Mouse (Mus musculus) intestine, embryonic 16.5 days (tissue): ENCODE results near the gene Themis2. TPM values are rescaled to one million over a fixed set of nuclear protein-coding genes. Genes with fewer than 3 reads are reported as not detected.
"Not testable (repeated sequence)": the region's sequence is repeated elsewhere in the genome, so short reads cannot be mapped to it uniquely, and the experiment has no call there.

ENCODE experiments used
- ATAC-seq: fragments of 200-750 bp; cut with Nextera tagmentation; 2 replicates; pipeline ENCODE4 v1.8.0; 2017; ENCODE audit warnings: moderate TSS enrichment, moderate library complexity
- H3K27ac ChIP-seq: fragments of 300-500 bp; sonication (generic); 2 replicates; pipeline ENCODE4 v1.5.1; 2014; ENCODE audit warnings: mild to moderate bottlenecking, low read length
- H3K27me3 ChIP-seq: fragments of 300-500 bp; sonication (generic); replicated peaks from 2 replicates; pipeline ENCODE4 v1.6.1; 2014; ENCODE audit warnings: low read length, control low read depth, mixed read lengths; ENCODE audit not compliant: control insufficient read depth, insufficient read depth
- H3K36me3 ChIP-seq: fragments of 300-500 bp; sonication (generic); 2 replicates; pipeline ENCODE4 v1.6.1; 2014; ENCODE audit warnings: low read length, control low read depth; ENCODE audit not compliant: control insufficient read depth, insufficient read depth
- H3K4me1 ChIP-seq: fragments of 300-500 bp; sonication (generic); 2 replicates; pipeline ENCODE4 v1.6.1; 2014; ENCODE audit warnings: low read length, control low read depth, mixed read lengths; ENCODE audit not compliant: control insufficient read depth, insufficient read depth
- H3K4me2 ChIP-seq: fragments of 300-500 bp; sonication (generic); 2 replicates; pipeline ENCODE4 v1.6.1; 2014; ENCODE audit warnings: low read depth, low read length, control low read depth
- H3K4me3 ChIP-seq: fragments of 300-500 bp; sonication (generic); 2 replicates; pipeline ENCODE4 v1.5.1; 2014; ENCODE audit warnings: mild to moderate bottlenecking, low read length
- H3K9ac ChIP-seq: fragments of 300-500 bp; sonication (generic); 2 replicates; pipeline ENCODE4 v1.6.1; 2014; ENCODE audit warnings: low read depth, low read length
- H3K9me3 ChIP-seq: fragments of 300-500 bp; sonication (generic); 2 replicates; pipeline ENCODE4 v1.6.1; 2016; ENCODE audit warnings: low read length, control low read depth; ENCODE audit not compliant: control insufficient read depth
- WGBS: fragments of 180-500 bp; shearing (Covaris S2); extraction: QIAGEN DNeasy Blood & Tissue Kit; methylation state at CpG from one replicate; pipeline ENCODE4 v1.1.7; 2014; 5-methylcytosine and 5-hydroxymethylcytosine counted together
- polyA plus RNA-seq: library from polyadenylated mRNA; unstranded; fragments of >200 nt; fragmentation: Nextera tagmentation; extraction: Ambion mirVana; gene quantifications from 2 replicates; pipeline ENCODE4 v1.2.1, GENCODE M21; 2015

Themis2 gene
- polyA plus RNA-seq, 1 experiment from 2014 or later, result 1.7 TPM

GRCm38 (mm10) chr4:132793322-132794004, 2.7 kb downstream of the Themis2 start:
- 80% methylated on average over 8 of the region's 9 CpGs for WGBS
- not testable (repeated sequence) for ATAC-seq

GRCm38 (mm10) chr4:132789731-132790130, 6.5 kb downstream of the Themis2 start:
- ATAC-seq, result no peak
- H3K4me3 ChIP-seq, result no peak overlapping the region
- no peak overlapping the region for H3K4me2 ChIP-seq
- WGBS, result 84% methylated on average over 8 of the region's 8 CpGs
- no peaks in the 10 kb centered on the region for H3K36me3 ChIP-seq
- no peaks in the 10 kb centered on the region for H3K4me1 ChIP-seq
- no peaks in the 10 kb centered on the region for H3K9me3 ChIP-seq
- no peak overlapping the region for H3K27ac ChIP-seq
- no peak overlapping the region for H3K9ac ChIP-seq
- H3K27me3 ChIP-seq, result peaks cover 2% of the 10 kb centered on the region; the same call in 1 of the 2 replicates

More at GRCm38 (mm10) chr4:132793322-132794004, 2.7 kb downstream of the Themis2 start:
- H3K27ac ChIP-seq, H3K36me3 ChIP-seq, H3K9me3 ChIP-seq, H3K4me2 ChIP-seq, H3K9ac ChIP-seq, H3K4me3 ChIP-seq, H3K27me3 ChIP-seq, H3K4me1 ChIP-seq: not testable (repeated sequence)

- WGBS, result 92% methylated on average over 13 of the region's 13 CpGs
- no peaks in the 10 kb centered on the region for H3K36me3 ChIP-seq
- no peak overlapping the region for H3K27ac ChIP-seq
- H3K9ac ChIP-seq, result no peak overlapping the region
- no peaks in the 10 kb centered on the region for H3K9me3 ChIP-seq
- no peak overlapping the region for H3K4me3 ChIP-seq
- H3K27me3 ChIP-seq, result no peaks in the 10 kb centered on the region
- H3K4me2 ChIP-seq, result no peak overlapping the region
- no peaks in the 10 kb centered on the region for H3K4me1 ChIP-seq
- ATAC-seq, result no peak
Observed at GRCm38 (mm10) chr4:132785228-132785627, 11.0 kb downstream of the Themis2 start.

GRCm38 (mm10) chr4:132783732-132784131, 12.5 kb downstream of the Themis2 start:
- H3K4me1 ChIP-seq, result no peaks in the 10 kb centered on the region
- no peaks in the 10 kb centered on the region for H3K27me3 ChIP-seq
- H3K9ac ChIP-seq, result no peak overlapping the region
- H3K9me3 ChIP-seq, result no peaks in the 10 kb centered on the region
- H3K36me3 ChIP-seq, result peaks cover 2% of the 10 kb centered on the region; the same call in 1 of the 2 replicates
- 80% methylated on average over 2 of the region's 2 CpGs for WGBS
- H3K4me2 ChIP-seq, result no peak overlapping the region
- H3K27ac ChIP-seq, result no peak overlapping the region
- no peak for ATAC-seq
- no peak overlapping the region for H3K4me3 ChIP-seq

GRCm38 (mm10) chr4:132780288-132780687, 15.9 kb downstream of the Themis2 start:
- Histone ChIP-seq H3K4me1 (no peaks in the 10 kb centered on the region), H3K27me3 (no peaks in the 10 kb centered on the region), H3K4me2 (no peak overlapping the region), H3K9ac (no peak overlapping the region), H3K9me3 (no peaks in the 10 kb centered on the region), H3K4me3 (no peak overlapping the region), H3K27ac (no peak overlapping the region), H3K36me3 (peaks cover 12% of the 10 kb centered on the region)
- WGBS, result 86% methylated on average over 4 of the region's 4 CpGs
- no peak for ATAC-seq

GRCm38 (mm10) chr4:132778562-132779201, 17.5 kb downstream of the Themis2 start:
- 92% methylated on average over 6 of the region's 6 CpGs for whole genome bisulfite sequencing
- no peak overlapping the region for H3K4me3 ChIP-seq
- no peaks in the 10 kb centered on the region for H3K4me1 ChIP-seq
- H3K9me3 ChIP-seq, result no peaks in the 10 kb centered on the region
- H3K9ac ChIP-seq, result no peak overlapping the region
- no peaks in the 10 kb centered on the region for H3K27me3 ChIP-seq
- ATAC-seq, result no peak
- no peak overlapping the region for H3K4me2 ChIP-seq
- peaks cover 15% of the 10 kb centered on the region for H3K36me3 ChIP-seq
- H3K27ac ChIP-seq, result no peak overlapping the region

- H3K36me3 ChIP-seq, result peaks cover 16% of the 10 kb centered on the region
Observed at GRCm38 (mm10) chr4:132776764-132777163, 19.4 kb downstream of the Themis2 start.

GRCm38 (mm10) chr4:132774905-132775304, 21.3 kb downstream of the Themis2 start:
- Histone ChIP-seq H3K4me1 (no peaks in the 10 kb centered on the region; the same call in 1 of the 2 replicates), H3K9ac (no peak overlapping the region), H3K27me3 (no peaks in the 10 kb centered on the region), H3K4me3 (no peak overlapping the region), H3K27ac (no peak overlapping the region), H3K4me2 (no peak overlapping the region), H3K9me3 (no peaks in the 10 kb centered on the region), H3K36me3 (peaks cover 16% of the 10 kb centered on the region)
- WGBS, result 86% methylated on average over 3 of the region's 3 CpGs
- no peak for ATAC-seq

More at GRCm38 (mm10) chr4:132776764-132777163, 19.4 kb downstream of the Themis2 start:
- no peaks in the 10 kb centered on the region for H3K9me3 ChIP-seq
- H3K4me3 ChIP-seq, result no peak overlapping the region
- 86% methylated on average over 5 of the region's 5 CpGs for WGBS
- H3K9ac ChIP-seq, result no peak overlapping the region
- no peaks in the 10 kb centered on the region for H3K27me3 ChIP-seq
- no peak overlapping the region for H3K4me2 ChIP-seq
- ATAC-seq, result no peak
- H3K27ac ChIP-seq, result no peak overlapping the region
- H3K4me1 ChIP-seq, result no peaks in the 10 kb centered on the region

- H3K9ac ChIP-seq, result no peak overlapping the region
- peaks cover 4% of the 10 kb centered on the region; the same call in 1 of the 2 replicates for H3K4me1 ChIP-seq
- H3K4me3 ChIP-seq, result no peak overlapping the region
- H3K36me3 ChIP-seq, result peaks cover 7% of the 10 kb centered on the region
- ATAC-seq, result no peak
- no peak overlapping the region for H3K27ac ChIP-seq
- H3K27me3 ChIP-seq, result no peaks in the 10 kb centered on the region
- no peak overlapping the region for H3K4me2 ChIP-seq
- no peaks in the 10 kb centered on the region for H3K9me3 ChIP-seq
- WGBS, result 87% methylated on average over 9 of the region's 9 CpGs
Observed at GRCm38 (mm10) chr4:132771776-132772175, 24.4 kb downstream of the Themis2 start.
